Mouse (Mus musculus): Measurements from ENCODE around the gene Cant1.

- no peak for TF ChIP-seq EP300 (IDR thresholded peaks at IDR 0.05; ENCODE audit: low read depth)
- TF ChIP-seq CTCF (IDR thresholded peaks at IDR 0.05; ENCODE audit: low read depth) = peak; percentile 78
Observed at GRCm38 (mm10) chr11:118460280-118460679, 41.4 kb upstream of the Cant1 start.
